Mouse (Mus musculus) limb, embryonic 10.5 days (tissue): ENCODE data around the gene Mob3a. TPM values are rescaled to one million over a fixed set of nuclear protein-coding genes. Genes with fewer than 3 reads are reported as not detected.

Source experiments
- DNase-seq: peaks from one replicate; pipeline ENCODE4 v3.0.0-alpha.2; 2017; ENCODE audit warnings: low spot score
- H3K27ac ChIP-seq: fragments of 300-500 bp; sonication (generic); 2 replicates; pipeline ENCODE4 v1.5.1; 2016; ENCODE audit warnings: mild to moderate bottlenecking
- H3K27me3 ChIP-seq: fragments of 300-500 bp; sonication (generic); 2 replicates; pipeline ENCODE4 v1.6.1; 2016; ENCODE audit warnings: low read depth, mild to moderate bottlenecking; ENCODE audit not compliant: poor library complexity, severe bottlenecking
- H3K36me3 ChIP-seq: fragments of 300-500 bp; sonication (generic); 2 replicates; pipeline ENCODE4 v1.6.1; 2016; ENCODE audit warnings: mild to moderate bottlenecking, moderate library complexity
- H3K4me1 ChIP-seq: fragments of 300-500 bp; sonication (generic); 2 replicates; pipeline ENCODE4 v1.6.1; 2016
- H3K4me3 ChIP-seq: fragments of 300-500 bp; sonication (generic); 2 replicates; pipeline ENCODE4 v1.5.1; 2016; ENCODE audit warnings: mild to moderate bottlenecking, moderate library complexity
- H3K9me3 ChIP-seq: fragments of 300-500 bp; sonication (generic); replicated peaks from 2 replicates; pipeline ENCODE4 v1.6.1; 2016; ENCODE audit warnings: mild to moderate bottlenecking
- WGBS: fragments of 180-500 bp; shearing (Covaris S2); methylation state at CpG from one replicate; pipeline ENCODE4 v1.1.7; 2016; 5-methylcytosine and 5-hydroxymethylcytosine counted together
- polyA plus RNA-seq: library from polyadenylated mRNA; unstranded; fragments of >200 nt; fragmentation: Nextera tagmentation; extraction: Ambion mirVana; gene quantifications from 2 replicates; pipeline ENCODE4 v1.2.1, GENCODE M21; 2016

The Mob3a gene
- polyA plus RNA-seq, 1 experiment from 2014 or later = 54.7 TPM

DNA sequence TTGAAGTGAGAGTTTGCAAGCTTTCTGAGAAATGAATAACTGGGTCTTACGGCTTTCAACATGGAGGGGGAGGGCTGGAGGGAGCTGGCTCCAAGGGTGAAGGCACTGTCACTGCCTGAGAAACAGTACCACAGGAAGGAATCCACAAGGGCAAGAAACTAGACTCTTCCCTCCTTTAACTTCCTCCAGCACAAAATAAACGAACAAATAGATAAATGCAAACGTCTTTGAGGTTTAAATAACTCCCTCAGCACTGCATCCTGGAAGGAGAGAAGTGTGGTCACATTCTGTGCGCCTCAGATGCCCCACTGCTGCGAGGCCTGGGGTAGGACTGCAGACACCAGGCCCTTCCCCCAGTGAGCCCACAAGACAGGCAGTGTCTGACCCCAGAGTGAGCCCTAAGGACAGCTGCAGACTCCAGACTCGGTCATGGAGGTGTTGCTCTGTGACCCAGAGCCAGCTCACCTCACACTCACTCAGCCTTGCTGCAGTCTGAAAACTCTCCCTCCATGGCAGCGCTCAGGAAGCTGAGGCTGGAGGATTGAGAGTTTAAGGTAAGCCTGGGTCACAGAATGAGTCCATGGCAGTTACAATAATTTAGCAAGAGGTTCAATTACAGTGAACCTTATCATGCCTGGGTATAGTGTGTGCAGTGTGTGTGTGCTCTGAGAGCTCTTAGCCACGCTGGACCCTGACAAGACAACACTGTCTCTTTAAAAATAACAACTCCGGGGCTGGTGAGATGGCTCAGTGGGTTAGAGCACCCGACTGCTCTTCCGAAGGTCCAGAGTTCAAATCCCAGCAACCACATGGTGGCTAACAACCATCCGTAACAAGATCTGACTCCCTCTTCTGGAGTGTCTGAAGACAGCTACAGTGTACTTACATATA is 5.0 kb downstream of the Mob3a start:
- DNase-seq = no peak
- H3K4me1 ChIP-seq = peaks cover 38% of the 10 kb centered on the region
- H3K36me3 ChIP-seq = peaks cover 29% of the 10 kb centered on the region
- H3K27ac ChIP-seq = no peak overlapping the region
- no peaks in the 10 kb centered on the region for H3K27me3 ChIP-seq
- 72% methylated on average over 12 of the region's 12 CpGs for WGBS
- H3K9me3 ChIP-seq = no peaks in the 10 kb centered on the region
- no peak overlapping the region for H3K4me3 ChIP-seq

- Histone ChIP-seq H3K9me3 (no peaks in the 10 kb centered on the region), H3K27me3 (no peaks in the 10 kb centered on the region), H3K4me1 (peaks cover 33% of the 10 kb centered on the region), H3K27ac (peak overlapping the region; percentile 26; the same call in 1 of the 2 replicates), H3K36me3 (peaks cover 35% of the 10 kb centered on the region), H3K4me3 (no peak overlapping the region)
- no peak for DNase-seq
- 77% methylated on average over 10 of the region's 10 CpGs for WGBS
Measured at GRCm38 (mm10) chr10:80695801-80696501, 5.8 kb downstream of the Mob3a start.

GRCm38 (mm10) chr10:80695186-80695585 is 6.6 kb downstream of the Mob3a start:
- WGBS = 91% methylated on average over 2 of the region's 2 CpGs
- Histone ChIP-seq H3K4me1 (peaks cover 26% of the 10 kb centered on the region), H3K9me3 (no peaks in the 10 kb centered on the region), H3K36me3 (peaks cover 43% of the 10 kb centered on the region), H3K27ac (peak overlapping the region; percentile 26; the same call in 1 of the 2 replicates), H3K27me3 (no peaks in the 10 kb centered on the region), H3K4me3 (no peak overlapping the region)
- no peak for DNase-seq

GRCm38 (mm10) chr10:80694159-80694938 is 7.4 kb downstream of the Mob3a start:
- 93% methylated on average over 13 of the region's 13 CpGs for WGBS
- Histone ChIP-seq H3K27ac (no peak overlapping the region), H3K9me3 (no peaks in the 10 kb centered on the region), H3K27me3 (no peaks in the 10 kb centered on the region), H3K4me3 (no peak overlapping the region), H3K4me1 (peaks cover 22% of the 10 kb centered on the region), H3K36me3 (peaks cover 51% of the 10 kb centered on the region)
- no peak for DNase-seq

DNA sequence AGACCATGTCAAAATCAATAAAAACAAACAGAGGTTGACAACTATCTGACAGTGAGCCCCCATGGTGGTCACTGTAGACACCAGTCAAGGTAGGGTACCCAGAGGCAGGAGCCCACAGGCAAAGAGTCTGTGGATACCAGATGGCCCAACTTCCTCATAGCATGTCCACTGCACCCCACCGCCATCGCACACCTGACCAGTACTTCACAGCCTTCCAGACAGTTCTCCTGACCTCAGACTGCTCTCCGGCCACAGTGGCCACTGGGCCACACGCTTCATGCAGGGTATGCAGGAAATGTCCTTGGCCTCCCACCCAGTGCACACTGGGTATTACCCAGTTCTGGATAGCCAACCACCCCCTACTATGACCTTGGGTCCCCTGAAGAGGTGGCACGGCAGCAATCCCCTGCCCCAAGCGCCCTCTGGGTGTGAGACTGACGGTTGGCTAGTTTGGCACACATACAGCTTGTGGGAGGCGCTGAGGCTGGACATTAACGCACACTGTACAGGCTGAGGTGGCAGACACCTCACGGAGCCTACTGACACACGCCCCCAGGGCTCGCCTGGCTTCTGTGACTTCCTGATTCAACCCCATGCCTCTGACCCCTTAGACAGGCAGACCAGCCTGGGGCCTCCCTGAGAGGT is 8.3 kb downstream of the Mob3a start:
- Histone ChIP-seq H3K4me3 (no peak overlapping the region), H3K36me3 (peaks cover 52% of the 10 kb centered on the region), H3K9me3 (no peaks in the 10 kb centered on the region), H3K27me3 (no peaks in the 10 kb centered on the region), H3K4me1 (peaks cover 22% of the 10 kb centered on the region), H3K27ac (no peak overlapping the region)
- 95% methylated on average over 12 of the region's 12 CpGs for WGBS
- DNase-seq = no peak

DNA sequence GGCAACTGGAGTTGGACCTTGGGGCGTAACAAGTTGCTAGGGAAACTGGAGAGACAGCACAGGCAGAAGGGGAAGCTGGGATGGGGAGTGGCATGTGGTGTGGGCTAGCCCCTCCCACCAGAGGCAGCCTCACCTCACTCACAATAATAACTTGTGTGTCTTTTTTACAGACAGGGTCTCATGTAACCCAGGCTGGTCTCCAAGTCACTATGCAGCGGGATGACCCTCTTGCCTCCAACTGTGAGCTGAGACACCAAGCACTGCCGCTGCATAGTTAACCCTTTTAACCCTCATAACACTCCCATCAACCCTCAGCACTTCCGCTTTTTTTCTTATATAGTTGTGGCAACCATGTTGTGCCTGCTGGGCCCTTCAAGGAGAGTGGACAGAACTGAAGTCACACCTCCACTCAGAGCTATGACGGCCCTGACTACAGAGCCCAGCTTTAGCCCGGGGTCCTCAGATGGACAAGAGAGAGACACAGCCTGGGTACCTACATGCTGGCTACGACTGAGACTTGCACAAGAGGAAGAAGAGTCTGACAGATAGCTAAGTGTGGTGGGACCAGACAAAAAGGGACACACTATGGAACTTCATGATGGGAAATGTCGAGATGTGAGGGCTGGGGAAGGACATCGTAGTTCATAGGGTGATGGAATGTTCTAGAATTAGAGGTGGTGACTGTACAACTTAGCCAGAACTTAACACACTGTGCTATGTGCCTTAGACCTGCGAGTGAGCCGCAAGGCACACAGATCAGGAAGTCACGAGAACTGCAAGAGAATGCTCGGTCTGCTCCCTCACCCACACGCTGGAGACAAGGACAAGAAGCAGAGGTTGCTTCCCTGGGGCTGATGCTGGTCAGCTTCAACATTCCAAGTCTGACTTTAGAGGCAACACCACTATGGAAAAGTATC is 9.3 kb downstream of the Mob3a start:
- Histone ChIP-seq H3K27me3 (no peaks in the 10 kb centered on the region), H3K27ac (no peak overlapping the region), H3K9me3 (no peaks in the 10 kb centered on the region), H3K4me1 (peaks cover 16% of the 10 kb centered on the region), H3K4me3 (no peak overlapping the region), H3K36me3 (peaks cover 51% of the 10 kb centered on the region)
- DNase-seq = no peak
- 82% methylated on average over 14 of the region's 14 CpGs for WGBS

DNA sequence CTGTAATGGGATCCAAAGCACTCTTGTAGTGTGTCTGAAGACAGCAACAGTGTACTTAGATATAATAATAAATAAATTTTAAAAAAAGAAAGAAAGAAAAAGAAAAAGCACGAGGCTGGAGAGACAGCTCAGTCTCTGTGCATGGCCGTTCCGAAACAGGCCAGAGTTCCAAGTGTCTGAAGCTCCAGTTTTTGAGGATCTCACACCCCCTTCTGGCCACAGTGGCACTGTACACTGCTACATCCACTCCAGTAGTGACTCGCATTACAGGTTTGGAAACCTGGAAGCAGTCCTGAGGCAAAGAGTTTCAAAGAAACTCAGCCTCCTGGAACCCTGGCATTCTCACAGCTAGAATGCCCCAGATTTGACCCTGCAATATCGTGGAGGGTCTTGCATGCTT is 13.9 kb downstream of the Mob3a start:
- Histone ChIP-seq H3K36me3 (peaks cover 76% of the 10 kb centered on the region), H3K27me3 (no peaks in the 10 kb centered on the region), H3K9me3 (no peaks in the 10 kb centered on the region), H3K4me3 (no peak overlapping the region), H3K4me1 (no peaks in the 10 kb centered on the region), H3K27ac (no peak overlapping the region)
- DNase-seq = peak; percentile 54
- 50% methylated on average over 5 of the region's 5 CpGs for WGBS

- Histone ChIP-seq H3K4me1 (no peaks in the 10 kb centered on the region), H3K27ac (no peak overlapping the region), H3K9me3 (no peaks in the 10 kb centered on the region), H3K4me3 (no peak overlapping the region), H3K27me3 (no peaks in the 10 kb centered on the region), H3K36me3 (peaks cover 77% of the 10 kb centered on the region)
- no peak for DNase-seq
- 91% methylated on average over 3 of the region's 3 CpGs for WGBS
Measured at GRCm38 (mm10) chr10:80686617-80687016, 15.2 kb downstream of the Mob3a start.

DNA sequence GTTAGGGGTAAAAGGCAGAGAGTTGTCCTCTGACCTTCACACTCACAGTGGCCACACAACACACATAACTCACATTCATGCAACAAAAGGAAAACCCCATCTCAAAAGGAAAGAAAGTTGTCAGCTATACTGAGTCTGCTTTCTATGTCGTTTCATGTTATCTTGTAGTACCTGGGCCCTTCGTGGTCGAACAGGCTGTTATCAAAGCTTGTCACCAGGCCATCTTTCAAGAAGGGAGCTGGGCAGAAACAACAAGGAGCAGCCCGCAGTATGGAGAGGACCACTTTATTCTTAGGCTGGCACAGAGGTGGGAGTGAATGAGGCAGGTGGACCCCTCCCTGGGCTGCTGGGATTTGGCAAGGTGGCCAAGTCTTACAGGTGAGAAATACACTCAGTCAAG is 16.8 kb downstream of the Mob3a start:
- WGBS = 87% methylated on average over 4 of the region's 4 CpGs
- no peak for DNase-seq
- Histone ChIP-seq H3K36me3 (peaks cover 62% of the 10 kb centered on the region), H3K4me3 (no peak overlapping the region), H3K4me1 (peaks cover 4% of the 10 kb centered on the region), H3K9me3 (no peaks in the 10 kb centered on the region), H3K27ac (no peak overlapping the region), H3K27me3 (no peaks in the 10 kb centered on the region)

DNA sequence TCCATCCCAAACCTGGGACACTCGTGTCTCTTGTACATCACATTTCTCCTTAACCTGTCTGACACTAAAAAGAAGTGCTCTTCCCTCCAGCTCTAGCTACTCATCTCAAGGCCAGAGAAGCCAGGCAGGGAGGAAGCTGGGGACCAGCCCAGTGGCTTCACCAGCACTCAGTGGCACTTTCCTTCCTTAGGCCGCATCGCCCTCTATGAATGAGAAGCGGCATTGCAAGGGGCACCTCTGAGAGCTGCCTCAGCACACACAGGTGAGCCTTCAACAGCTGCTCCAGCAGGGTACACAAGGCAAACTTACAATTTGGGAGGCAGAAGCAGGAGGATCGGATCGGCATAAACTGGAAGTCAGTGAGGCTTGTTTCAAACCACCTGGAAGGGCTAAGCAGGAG is 17.6 kb downstream of the Mob3a start:
- H3K27ac ChIP-seq = no peak overlapping the region
- WGBS = 48% methylated on average over 6 of the region's 6 CpGs
- H3K4me3 ChIP-seq = no peak overlapping the region
- H3K27me3 ChIP-seq = no peaks in the 10 kb centered on the region
- peaks cover 54% of the 10 kb centered on the region for H3K36me3 ChIP-seq
- peak; percentile 54 for DNase-seq
- no peaks in the 10 kb centered on the region for H3K9me3 ChIP-seq
- peaks cover 12% of the 10 kb centered on the region for H3K4me1 ChIP-seq

DNA sequence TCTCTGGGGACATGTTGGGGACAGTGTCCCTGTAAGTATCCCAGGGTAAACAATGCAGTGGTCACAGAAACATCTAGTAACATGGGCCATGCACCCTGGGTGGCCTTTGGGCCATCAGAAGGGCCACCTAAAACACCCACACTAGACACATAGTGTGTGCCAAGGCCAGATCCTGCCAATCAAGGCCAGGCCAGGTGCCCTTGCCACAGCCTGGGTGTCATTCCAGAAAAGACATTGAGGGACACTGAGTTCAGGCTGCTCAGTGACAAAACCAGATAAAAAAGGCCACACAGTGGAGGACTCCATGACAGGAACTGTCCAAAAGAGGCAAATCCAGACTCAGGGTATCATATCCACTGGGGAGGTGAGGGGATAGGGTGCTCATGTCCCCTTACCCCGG is 18.1 kb downstream of the Mob3a start:
- Histone ChIP-seq H3K27me3 (no peaks in the 10 kb centered on the region), H3K27ac (no peak overlapping the region), H3K4me3 (no peak overlapping the region), H3K4me1 (peaks cover 18% of the 10 kb centered on the region), H3K36me3 (peaks cover 51% of the 10 kb centered on the region), H3K9me3 (no peaks in the 10 kb centered on the region)
- DNase-seq = no peak
- 93% methylated on average over 1 of the region's 1 CpGs for WGBS

- Histone ChIP-seq H3K27me3 (no peaks in the 10 kb centered on the region), H3K9me3 (no peaks in the 10 kb centered on the region), H3K4me3 (no peak overlapping the region), H3K27ac (no peak overlapping the region), H3K36me3 (peaks cover 39% of the 10 kb centered on the region), H3K4me1 (peaks cover 34% of the 10 kb centered on the region)
- WGBS = 94% methylated on average over 6 of the region's 6 CpGs
- no peak for DNase-seq
Measured at GRCm38 (mm10) chr10:80682003-80682402, 19.8 kb downstream of the Mob3a start.
